24 mouse cellular contexts compared by ENCODE assay signal in genomic region chr2:120514181-120514580, GRCm38 (mm10). TPM values are rescaled to one million over a fixed set of nuclear protein-coding genes. Genes with fewer than 3 reads are reported as not detected.
DNase-seq lines count a peak whose midpoint lies in the region; TF ChIP-seq lines count a peak whose summit lies in the region.
"Had no signal": no experiment of that assay in that cellular context is flagged by ENCODE, and none has a peak within 500 bp of the region (broad histone marks: within the 10 kb centered on the region; RNA-seq: fewer than 3 reads in every experiment).

No protein-coding gene starts in this region.

- H3K4me3 ChIP-seq in E14TG2a.4 (replicated peaks; ENCODE audit: low read length), result peak overlapping the region; percentile 24
- H3K4me3 ChIP-seq: embryonic facial prominence, embryonic 10.5 days; embryonic facial prominence, embryonic 12.5 days; forebrain, embryonic 13.5 days; forebrain, embryonic 15.5 days had no signal

- DNase-seq in heart, adult 11 months, result peak; percentile 8
- DNase-seq in heart, postnatal 36 days, result no peak
- DNase-seq in ES-CJ7 (ENCODE audit: low read depth, low spot score), result peak; percentile 50
- DNase-seq in R1 (ENCODE audit: low read depth, low spot score), result peak; percentile 72
- no peak for DNase-seq in embryo, embryonic 10 days (ENCODE audit: low spot score)
- no peak for DNase-seq in c-Kit-positive CD71-positive TER-119-positive erythroid progenitor cells, embryonic 14.5 days (ENCODE audit: low spot score)
- DNase-seq in cerebellum, postnatal 10 days, result no peak
- DNase-seq: adrenal gland, postnatal 10 days; adrenal gland, postnatal 25 days; B cell, adult 2 months; cerebellum, adult 11-12 months; cerebellum, adult 2 months; cerebellum, adult 9-10 months; cerebellum, postnatal 14 days; cerebellum, postnatal 36 days; forebrain, postnatal 0 days had no signal

- intact Hi-C loops in heart, postnatal 36 days (cut with DNase I), result no loop called here

- peaks cover 50% of the 10 kb centered on the region for H3K4me1 ChIP-seq in E14TG2a.4 (replicated peaks; ENCODE audit: low read depth, low read length)
- H3K4me1 ChIP-seq: embryonic facial prominence, embryonic 10.5 days; embryonic facial prominence, embryonic 12.5 days; forebrain, embryonic 13.5 days; forebrain, embryonic 15.5 days had no signal

- TF ChIP-seq CTCF in E14TG2a.4 (conservative IDR thresholded peaks at IDR 0.05; ENCODE audit: low read length), result no peak

- peaks cover 98% of the 10 kb centered on the region for H3K36me3 ChIP-seq in E14TG2a.4 (ENCODE audit: insufficient read depth, low read length)

- H3K9me3 ChIP-seq in E14TG2a.4 (ENCODE audit: low read length), result no peaks in the 10 kb centered on the region
- H3K9me3 ChIP-seq: embryonic facial prominence, embryonic 10.5 days; embryonic facial prominence, embryonic 12.5 days; forebrain, embryonic 13.5 days; forebrain, embryonic 15.5 days; G1E had no signal

- H3K27me3 ChIP-seq in E14TG2a.4 (ENCODE audit: insufficient read depth, low read length), result no peaks in the 10 kb centered on the region
- H3K27me3 ChIP-seq: CH12.LX; embryonic facial prominence, embryonic 12.5 days; forebrain, embryonic 13.5 days; forebrain, embryonic 15.5 days; Patski had no signal

RNA-seq across cellular contexts. Expression of gene Zfp106, which starts 49.5 kb away (rescaled TPM):
- 100 to 1,000 TPM; 471 TPM for total RNA-seq in heart, postnatal 36 days (2021)

RNA-seq across cellular contexts. Expression of gene Snap23, which starts 53.3 kb away (rescaled TPM):
- 10 to 100 TPM; 58.9 to 60.4 TPM for total RNA-seq in heart, postnatal 36 days (2021)

RNA-seq across cellular contexts. Expression of gene Capn3, which starts 58.4 kb away (rescaled TPM):
- total RNA-seq in heart, postnatal 36 days (2021), result 1 to 10 TPM in 1 of 2 experiments, under 1 TPM in 1; 0.69 to 1.7 TPM

Comparison
In these comparisons a context has a peak if more than half of its experiments do, and no peak if none do; other contexts are left out.
1. DNase-seq: peak in heart, adult 11 months (single experiment), ES-CJ7 (single experiment) and R1 (single experiment); none in heart, postnatal 36 days (0 of 2), embryo, embryonic 10 days (single experiment), c-Kit-positive CD71-positive TER-119-positive erythroid progenitor cells, embryonic 14.5 days (single experiment) and cerebellum, postnatal 10 days (0 of 2).